ENCODE assay signal across 14 mouse cellular contexts in genomic region chr10:50891876-50892711, GRCm38 (mm10). TPM values are rescaled to one million over a fixed set of nuclear protein-coding genes. Genes with fewer than 3 reads are reported as not detected.
DNase-seq lines count a peak whose midpoint lies in the region; ATAC-seq and TF ChIP-seq lines count a peak whose summit lies in the region.
"Had no signal": no experiment of that assay in that cellular context is flagged by ENCODE, and none has a peak within 500 bp of the region (broad histone marks: within the 10 kb centered on the region; RNA-seq: fewer than 3 reads in every experiment).

No protein-coding gene starts in this region.

- ATAC-seq in lung, embryonic 14.5 days (ENCODE audit: insufficient read depth): no peak
- no peak for ATAC-seq in embryonic facial prominence, embryonic 12.5 days (ENCODE audit: insufficient number of reproducible peaks, insufficient read depth, low FRiP score, low TSS enrichment)
- no peak for ATAC-seq in limb, embryonic 13.5 days (ENCODE audit: low FRiP score, low read depth)

- H3K4me3 ChIP-seq in lung, embryonic 14.5 days (ENCODE audit: low read depth, low read length): no peak overlapping the region
- H3K4me3 ChIP-seq in embryonic facial prominence, embryonic 12.5 days: 0 out of 2 replicates have a peak overlapping the region, but pooled peaks have one; percentile 5
- H3K4me3 ChIP-seq in limb, embryonic 13.5 days: peak overlapping the region; percentile 20
- H3K4me3 ChIP-seq: hindbrain, embryonic 12.5 days had no signal

- H3K27me3 ChIP-seq in lung, embryonic 14.5 days (ENCODE audit: insufficient read depth, low read length): peaks cover 79% of the 10 kb centered on the region
- H3K27me3 ChIP-seq in embryonic facial prominence, embryonic 12.5 days: peaks cover 58% of the 10 kb centered on the region
- H3K27me3 ChIP-seq in limb, embryonic 13.5 days: peaks cover 83% of the 10 kb centered on the region

- 0 out of 2 replicates have a peak overlapping the region, but pooled peaks have one; percentile 5 for H3K4me2 ChIP-seq in lung, embryonic 14.5 days
- H3K4me2 ChIP-seq in embryonic facial prominence, embryonic 12.5 days (replicated peaks): peak overlapping the region; percentile 15; the same call in 1 of the 2 replicates
- peak overlapping the region; percentile 32 for H3K4me2 ChIP-seq in limb, embryonic 13.5 days (replicated peaks)
- H3K4me2 ChIP-seq: hindbrain, embryonic 12.5 days had no signal

- H3K36me3 ChIP-seq in lung, embryonic 14.5 days (ENCODE audit: insufficient read depth): no peaks in the 10 kb centered on the region
- H3K36me3 ChIP-seq in embryonic facial prominence, embryonic 12.5 days: no peaks in the 10 kb centered on the region
- H3K36me3 ChIP-seq in limb, embryonic 13.5 days: no peaks in the 10 kb centered on the region
- H3K36me3 ChIP-seq: G1E; hindbrain, embryonic 12.5 days had no signal

- peak; percentile 30 for DNase-seq in lung, embryonic 14.5 days
- no peak for DNase-seq in lung, postnatal 10 days
- peak; percentile 55 for DNase-seq in embryo, embryonic 10 days (ENCODE audit: low spot score)
- no peak for DNase-seq in adrenal gland, postnatal 4 days (ENCODE audit: low spot score in 2 of 2)
- no peak for DNase-seq in gastrocnemius, adult 8-10 months (ENCODE audit: low spot score in 2 of 2)
- DNase-seq: gastrocnemius, postnatal 36 days; lung, postnatal 14 days; thymus, postnatal 36 days had no signal

- no peak overlapping the region for H3K9ac ChIP-seq in lung, embryonic 14.5 days
- no peak overlapping the region for H3K9ac ChIP-seq in embryonic facial prominence, embryonic 12.5 days
- no peak overlapping the region for H3K9ac ChIP-seq in limb, embryonic 13.5 days
- H3K9ac ChIP-seq: hindbrain, embryonic 12.5 days had no signal

- under 1% methylated on average over 26 of the region's 26 CpGs for WGBS in lung, embryonic 14.5 days
- WGBS in embryonic facial prominence, embryonic 12.5 days: 1% methylated on average over 26 of the region's 26 CpGs
- WGBS in limb, embryonic 13.5 days: under 1% methylated on average over 26 of the region's 26 CpGs

- peaks cover 4% of the 10 kb centered on the region; the same call in 1 of the 2 replicates for H3K4me1 ChIP-seq in lung, embryonic 14.5 days (ENCODE audit: insufficient read depth)
- peaks cover 15% of the 10 kb centered on the region for H3K4me1 ChIP-seq in embryonic facial prominence, embryonic 12.5 days
- H3K4me1 ChIP-seq in limb, embryonic 13.5 days: peaks cover 21% of the 10 kb centered on the region

- no peak for TF ChIP-seq CTCF in lung, embryonic 14.5 days (IDR thresholded peaks at IDR 0.05; ENCODE audit: low read depth)

- no peak overlapping the region for H3K27ac ChIP-seq in lung, embryonic 14.5 days (ENCODE audit: low read depth)
- H3K27ac ChIP-seq in embryonic facial prominence, embryonic 12.5 days: no peak overlapping the region
- H3K27ac ChIP-seq in limb, embryonic 13.5 days: no peak overlapping the region
- H3K27ac ChIP-seq: hindbrain, embryonic 12.5 days had no signal

- no peaks in the 10 kb centered on the region for H3K9me3 ChIP-seq in lung, embryonic 14.5 days (ENCODE audit: low read depth, low read length)
- no peaks in the 10 kb centered on the region for H3K9me3 ChIP-seq in embryonic facial prominence, embryonic 12.5 days
- no peaks in the 10 kb centered on the region for H3K9me3 ChIP-seq in limb, embryonic 13.5 days
- H3K9me3 ChIP-seq: G1E; hindbrain, embryonic 12.5 days had no signal

RNA-seq across cellular contexts. Expression of gene Sim1, which starts 2.5 kb away (rescaled TPM):
- polyA plus RNA-seq in lung, embryonic 14.5 days (2014; fragmentation: Nextera tagmentation; extraction: Ambion mirVana): 0.04 and 0.05 TPM in 2 replicates
- polyA plus RNA-seq in embryonic facial prominence, embryonic 12.5 days (2016; fragmentation: Nextera tagmentation; extraction: Ambion mirVana): 1.7 and 2.4 TPM in 2 replicates
- polyA plus RNA-seq in limb, embryonic 13.5 days (2015; fragmentation: Nextera tagmentation; extraction: Ambion mirVana): 0.45 and 1.2 TPM in 2 replicates
- total RNA-seq in adrenal gland, postnatal 4 days (2021): 1 to 10 TPM in 1 of 2 experiments, under 1 TPM in 1; 0.06 to 3.7 TPM
- total RNA-seq in gastrocnemius, adult 8-10 months (2022): under 1 TPM; 0.05 to 0.36 (median 0.09) TPM
- total RNA-seq: adrenal gland, adult 18-20 months; neutrophil, adult 5-6 weeks had no signal
- polyA plus RNA-seq: G1E had no signal

Comparison
In these comparisons a context has a peak if more than half of its experiments do, and no peak if none do; other contexts are left out.
1. DNase-seq: peak in lung, embryonic 14.5 days (single experiment) and embryo, embryonic 10 days (single experiment); none in lung, postnatal 10 days (single experiment), adrenal gland, postnatal 4 days (0 of 2) and gastrocnemius, adult 8-10 months (0 of 2).
2. Peak in every context shown above with its lines, with median percentiles within 50 percentile points of each other: H3K4me2 ChIP-seq.